Mouse (Mus musculus) spleen, postnatal 36 days (tissue): ENCODE measurements around the gene Dapk2.

Experiments used
- DNase-seq, 2 experiments: peaks; one replicate each; pipeline ENCODE4 v3.0.0; 2022; ENCODE audit warnings: low spot score in 2 of 2, mixed read lengths in 1 of 2

The Dapk2 gene

GRCm38 (mm10) chr9:66307341-66307740, 149.3 kb downstream of the Dapk2 start:
- peak in 1 of 2 experiments; percentile 14 for DNase-seq

DNA sequence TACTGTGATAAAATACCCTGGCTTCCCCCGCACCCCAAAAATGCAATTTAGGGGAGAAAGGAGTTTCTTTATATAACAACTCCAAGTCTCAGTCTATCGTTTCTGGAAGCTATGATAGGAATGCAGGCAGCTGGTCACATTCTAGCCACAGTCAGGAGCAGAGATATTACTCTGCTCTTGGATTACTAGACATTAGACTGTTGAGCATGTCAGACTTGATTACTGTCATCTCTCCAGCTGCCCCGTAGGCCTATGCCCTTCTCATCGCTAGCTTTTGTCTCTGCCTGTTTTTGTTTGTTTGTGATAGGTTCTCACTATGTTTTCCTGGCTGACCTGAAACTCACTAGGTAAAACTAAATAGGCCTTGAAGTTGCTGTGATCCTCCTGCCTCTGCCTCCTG, 150.7 kb downstream of the Dapk2 start:
- DNase-seq, result no peak

DNA sequence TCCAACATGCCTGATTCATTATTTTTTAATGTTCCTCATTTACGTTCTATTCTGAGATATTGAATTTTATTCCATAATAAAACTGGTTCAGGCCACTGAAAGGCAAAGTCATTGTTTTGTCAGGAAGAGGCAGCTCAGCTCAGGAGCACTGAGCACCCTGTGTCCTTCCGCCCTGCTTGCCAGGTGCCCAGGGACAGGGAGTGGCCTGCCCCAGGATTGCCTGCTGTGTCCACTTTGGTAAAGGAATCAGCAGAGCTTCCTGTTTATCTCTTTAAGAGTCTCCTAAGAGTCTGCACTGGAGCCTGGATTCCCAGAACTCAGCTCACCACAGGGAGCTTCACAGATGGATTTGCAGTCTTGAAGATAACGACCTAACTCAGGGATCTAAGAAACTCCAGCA, 153.4 kb downstream of the Dapk2 start:
- DNase-seq, result no peak

DNA sequence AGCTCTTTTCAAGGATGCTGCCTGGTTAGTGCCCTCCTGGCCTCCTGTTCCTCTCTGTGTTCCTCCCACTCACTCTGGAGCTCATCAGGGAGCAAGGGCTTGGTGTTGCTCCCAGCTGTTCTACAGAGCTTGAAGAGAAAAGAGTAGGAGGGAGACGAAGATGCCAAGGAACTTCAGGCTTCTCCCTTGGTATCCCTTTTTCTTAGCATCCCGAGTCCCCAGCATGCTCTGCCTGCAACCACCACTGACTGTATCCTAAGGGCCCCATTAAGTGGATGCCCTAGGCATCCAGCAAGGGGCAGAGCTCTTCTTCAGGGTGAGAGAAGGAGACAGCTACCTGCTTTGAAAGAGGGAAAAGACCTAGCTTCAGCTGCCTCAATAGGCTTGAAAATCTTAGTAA, 158.6 kb downstream of the Dapk2 start:
- DNase-seq, result no peak
